Mouse (Mus musculus) neural tube, embryonic 11.5 days (tissue): ENCODE data around the gene Lars2. TPM values are rescaled to one million over a fixed set of nuclear protein-coding genes. Genes with fewer than 3 reads are reported as not detected.

ENCODE experiments used
- ATAC-seq: fragments of 200-750 bp; cut with Nextera tagmentation; 2 replicates; pipeline ENCODE4 v1.8.0; 2017; ENCODE audit warnings: moderate number of reproducible peaks, mild to moderate bottlenecking, moderate TSS enrichment, moderate library complexity; ENCODE audit not compliant: insufficient read depth, low FRiP score, low TSS enrichment
- DNase-seq: peaks from one replicate; pipeline ENCODE4 v3.0.0-alpha.2; 2015; ENCODE audit warnings: low spot score
- H3K27ac ChIP-seq: fragments of 300-500 bp; sonication (generic); 2 replicates; pipeline ENCODE4 v1.5.1; 2014; ENCODE audit warnings: low read depth, mild to moderate bottlenecking, low read length
- H3K27me3 ChIP-seq: fragments of 300-500 bp; sonication (generic); 2 replicates; pipeline ENCODE4 v1.6.1; 2014; ENCODE audit warnings: mild to moderate bottlenecking, low read length, mixed read lengths; ENCODE audit not compliant: control insufficient read depth, insufficient read depth
- H3K36me3 ChIP-seq: fragments of 300-500 bp; sonication (generic); 2 replicates; pipeline ENCODE4 v1.6.1; 2014; ENCODE audit warnings: mild to moderate bottlenecking, low read length, moderate library complexity, mixed read lengths; ENCODE audit not compliant: control insufficient read depth, insufficient read depth
- H3K4me1 ChIP-seq: fragments of 300-500 bp; sonication (generic); 2 replicates; pipeline ENCODE4 v1.6.1; 2014; ENCODE audit warnings: low read length, mixed read lengths; ENCODE audit not compliant: control insufficient read depth, insufficient read depth
- H3K4me2 ChIP-seq: fragments of 300-500 bp; sonication (generic); 2 replicates; pipeline ENCODE4 v1.6.1; 2014; ENCODE audit warnings: low read depth, mild to moderate bottlenecking, moderate library complexity
- H3K4me3 ChIP-seq: fragments of 300-500 bp; sonication (generic); 2 replicates; pipeline ENCODE4 v1.5.1; 2014; ENCODE audit warnings: low read depth, low read length
- H3K9ac ChIP-seq: fragments of 300-500 bp; sonication (generic); 2 replicates; pipeline ENCODE4 v1.6.1; 2014; ENCODE audit warnings: mild to moderate bottlenecking, low read length
- H3K9me3 ChIP-seq: fragments of 300-500 bp; sonication (generic); 2 replicates; pipeline ENCODE4 v1.6.1; 2016; ENCODE audit warnings: low read length; ENCODE audit not compliant: control insufficient read depth
- WGBS: fragments of 180-500 bp; shearing (Covaris S2); extraction: QIAGEN DNeasy Blood & Tissue Kit; methylation state at CpG from one replicate; pipeline ENCODE4 v1.1.7; 2014; 5-methylcytosine and 5-hydroxymethylcytosine counted together
- polyA plus RNA-seq: library from polyadenylated mRNA; unstranded; fragments of >200 nt; fragmentation: Nextera tagmentation; extraction: Ambion mirVana; gene quantifications from 2 replicates; pipeline ENCODE4 v1.2.1, GENCODE M21; 2014

Gene Lars2
- polyA plus RNA-seq, 1 experiment from 2014 or later, result 1,025 TPM

GRCm38 (mm10) chr9:123451772-123452171 is 85.0 kb downstream of the Lars2 start:
- Histone ChIP-seq H3K4me2 (no peak overlapping the region), H3K4me1 (no peaks in the 10 kb centered on the region), H3K4me3 (no peak overlapping the region), H3K9me3 (no peaks in the 10 kb centered on the region), H3K9ac (no peak overlapping the region), H3K27ac (no peak overlapping the region), H3K27me3 (no peaks in the 10 kb centered on the region), H3K36me3 (no peaks in the 10 kb centered on the region; the same call in 1 of the 2 replicates)
- 69% methylated on average over 3 of the region's 3 CpGs for WGBS
- DNase-seq (no peak), ATAC-seq (no peak)

GRCm38 (mm10) chr9:123456634-123457602 is 90.2 kb downstream of the Lars2 start:
- Histone ChIP-seq H3K9ac (no peak overlapping the region), H3K9me3 (no peaks in the 10 kb centered on the region), H3K4me1 (no peaks in the 10 kb centered on the region), H3K4me2 (no peak overlapping the region), H3K4me3 (no peak overlapping the region), H3K27me3 (no peaks in the 10 kb centered on the region), H3K36me3 (no peaks in the 10 kb centered on the region; the same call in 1 of the 2 replicates), H3K27ac (no peak overlapping the region)
- ATAC-seq (no peak), DNase-seq (no peak)
- 73% methylated on average over 9 of the region's 9 CpGs for WGBS

GRCm38 (mm10) chr9:123457603-123458002 is 90.9 kb downstream of the Lars2 start:
- Histone ChIP-seq H3K36me3 (no peaks in the 10 kb centered on the region; the same call in 1 of the 2 replicates), H3K27me3 (no peaks in the 10 kb centered on the region), H3K27ac (no peak overlapping the region), H3K4me3 (no peak overlapping the region), H3K9me3 (no peaks in the 10 kb centered on the region), H3K9ac (no peak overlapping the region), H3K4me1 (no peaks in the 10 kb centered on the region), H3K4me2 (no peak overlapping the region)
- no peak for DNase-seq
- 61% methylated on average over 2 of the region's 2 CpGs for WGBS
- ATAC-seq, result no peak

GRCm38 (mm10) chr9:123467141-123467620 is 100.5 kb downstream of the Lars2 start:
- ATAC-seq (no peak), DNase-seq (no peak)
- Histone ChIP-seq H3K4me2 (no peak overlapping the region), H3K27ac (no peak overlapping the region), H3K36me3 (no peaks in the 10 kb centered on the region), H3K4me1 (no peaks in the 10 kb centered on the region), H3K4me3 (no peak overlapping the region), H3K9me3 (no peaks in the 10 kb centered on the region), H3K27me3 (no peaks in the 10 kb centered on the region), H3K9ac (no peak overlapping the region)
- 79% methylated on average over 4 of the region's 4 CpGs for WGBS

- H3K4me3 ChIP-seq, result no peak overlapping the region
- DNase-seq, result no peak
Observed at GRCm38 (mm10) chr9:123468406-123469085, 101.8 kb downstream of the Lars2 start.

GRCm38 (mm10) chr9:123469087-123469486 is 102.4 kb downstream of the Lars2 start:
- Histone ChIP-seq H3K9me3 (no peaks in the 10 kb centered on the region), H3K36me3 (no peaks in the 10 kb centered on the region), H3K27ac (no peak overlapping the region), H3K4me2 (no peak overlapping the region), H3K4me1 (no peaks in the 10 kb centered on the region), H3K27me3 (no peaks in the 10 kb centered on the region), H3K4me3 (no peak overlapping the region), H3K9ac (no peak overlapping the region)
- no peak for ATAC-seq
- DNase-seq, result no peak

More at GRCm38 (mm10) chr9:123468406-123469085, 101.8 kb downstream of the Lars2 start:
- Histone ChIP-seq H3K9me3 (no peaks in the 10 kb centered on the region), H3K27ac (no peak overlapping the region), H3K4me2 (no peak overlapping the region), H3K27me3 (no peaks in the 10 kb centered on the region), H3K4me1 (no peaks in the 10 kb centered on the region), H3K9ac (no peak overlapping the region), H3K36me3 (no peaks in the 10 kb centered on the region)
- WGBS, result 77% methylated on average over 5 of the region's 5 CpGs
- ATAC-seq, result no peak

- Histone ChIP-seq H3K9me3 (no peaks in the 10 kb centered on the region), H3K4me1 (peaks cover 3% of the 10 kb centered on the region), H3K9ac (no peak overlapping the region), H3K27ac (no peak overlapping the region), H3K4me2 (no peak overlapping the region), H3K27me3 (no peaks in the 10 kb centered on the region), H3K4me3 (no peak overlapping the region), H3K36me3 (no peaks in the 10 kb centered on the region)
- ATAC-seq (no peak), DNase-seq (no peak)
Observed at GRCm38 (mm10) chr9:123473377-123473776, 106.7 kb downstream of the Lars2 start.

GRCm38 (mm10) chr9:123475569-123475968 is 108.8 kb downstream of the Lars2 start:
- H3K9me3 ChIP-seq, result no peaks in the 10 kb centered on the region
- H3K27me3 ChIP-seq, result no peaks in the 10 kb centered on the region
- no peak overlapping the region for H3K4me2 ChIP-seq
- H3K27ac ChIP-seq, result no peak overlapping the region
- H3K36me3 ChIP-seq, result no peaks in the 10 kb centered on the region
- H3K9ac ChIP-seq, result no peak overlapping the region
- no peak for DNase-seq
- H3K4me1 ChIP-seq, result peaks cover 16% of the 10 kb centered on the region
- 79% methylated on average over 1 of the region's 1 CpGs for WGBS
- H3K4me3 ChIP-seq, result no peak overlapping the region
- no peak for ATAC-seq
